Mouse (Mus musculus) lung, embryonic 16.5 days (tissue): ENCODE measurements around the gene Sp140. TPM values are rescaled to one million over a fixed set of nuclear protein-coding genes. Genes with fewer than 3 reads are reported as not detected.

ENCODE experiments used
- ATAC-seq: fragments of 200-750 bp; cut with Nextera tagmentation; 2 replicates; pipeline ENCODE4 v1.8.0; 2017; ENCODE audit warnings: low read depth, mild to moderate bottlenecking, moderate library complexity
- H3K27ac ChIP-seq: fragments of 300-500 bp; sonication (generic); 2 replicates; pipeline ENCODE4 v1.5.1; 2014; ENCODE audit warnings: mild to moderate bottlenecking, control low read depth, low read length
- H3K27me3 ChIP-seq: fragments of 300-500 bp; sonication (generic); 2 replicates; pipeline ENCODE4 v1.6.1; 2014; ENCODE audit warnings: low read depth, low read length, mixed read lengths; ENCODE audit not compliant: control insufficient read depth, insufficient read depth
- H3K36me3 ChIP-seq: fragments of 300-500 bp; sonication (generic); 2 replicates; pipeline ENCODE4 v1.6.1; 2014; ENCODE audit warnings: low read length; ENCODE audit not compliant: control insufficient read depth, insufficient read depth
- H3K4me1 ChIP-seq: fragments of 300-500 bp; sonication (generic); replicated peaks from 2 replicates; pipeline ENCODE4 v1.6.1; 2014; ENCODE audit warnings: low read length, mixed read lengths; ENCODE audit not compliant: control insufficient read depth, insufficient read depth
- H3K4me2 ChIP-seq: fragments of 300-500 bp; sonication (generic); 2 replicates; pipeline ENCODE4 v1.6.1; 2014; ENCODE audit warnings: low read depth, low read length, control low read depth
- H3K4me3 ChIP-seq: fragments of 300-500 bp; sonication (generic); 2 replicates; pipeline ENCODE4 v1.5.1; 2014; ENCODE audit warnings: mild to moderate bottlenecking, low read length, control low read depth
- H3K9ac ChIP-seq: fragments of 300-500 bp; sonication (generic); 2 replicates; pipeline ENCODE4 v1.6.1; 2014; ENCODE audit warnings: low read length, control low read depth
- H3K9me3 ChIP-seq: fragments of 300-500 bp; sonication (generic); 2 replicates; pipeline ENCODE4 v1.6.1; 2016; ENCODE audit warnings: low read length; ENCODE audit not compliant: control insufficient read depth
- WGBS: fragments of 180-500 bp; shearing (Covaris S2); extraction: QIAGEN DNeasy Blood & Tissue Kit; methylation state at CpG from one replicate; pipeline ENCODE4 v1.1.7; 2014; 5-methylcytosine and 5-hydroxymethylcytosine counted together
- polyA plus RNA-seq: library from polyadenylated mRNA; unstranded; fragments of >200 nt; fragmentation: Nextera tagmentation; extraction: Ambion mirVana; gene quantifications from 2 replicates; pipeline ENCODE4 v1.2.1, GENCODE M21; 2015

The Sp140 gene
- polyA plus RNA-seq, 1 experiment from 2014 or later: 1.9 TPM

DNA sequence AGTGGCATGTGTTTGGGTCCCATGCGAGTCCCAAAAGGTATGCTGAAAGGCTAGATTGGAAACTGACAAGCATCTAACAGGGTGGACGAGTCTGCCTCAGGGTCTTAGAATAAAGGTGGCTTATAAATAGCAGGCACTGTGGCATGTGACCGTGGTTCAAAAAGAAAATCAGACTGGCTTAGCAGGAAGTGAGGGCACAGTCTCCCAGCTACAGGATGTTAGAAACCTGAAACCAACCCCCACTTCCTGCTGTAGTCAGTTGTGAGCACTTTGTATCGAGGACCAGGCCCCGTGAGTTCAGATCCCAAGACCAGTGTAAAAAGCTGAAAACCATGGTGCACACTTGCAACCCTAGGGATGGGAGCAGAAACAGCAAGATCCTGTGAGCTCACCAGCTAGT is 87.2 kb downstream of the Sp140 start:
- H3K4me1 ChIP-seq: no peaks in the 10 kb centered on the region
- H3K36me3 ChIP-seq: no peaks in the 10 kb centered on the region
- ATAC-seq: no peak
- H3K27ac ChIP-seq: no peak overlapping the region
- H3K27me3 ChIP-seq: no peaks in the 10 kb centered on the region
- no peaks in the 10 kb centered on the region for H3K9me3 ChIP-seq
- no peak overlapping the region for H3K4me3 ChIP-seq
- no peak overlapping the region for H3K4me2 ChIP-seq
- H3K9ac ChIP-seq: no peak overlapping the region
- 37% methylated on average over 5 of the region's 5 CpGs for WGBS

DNA sequence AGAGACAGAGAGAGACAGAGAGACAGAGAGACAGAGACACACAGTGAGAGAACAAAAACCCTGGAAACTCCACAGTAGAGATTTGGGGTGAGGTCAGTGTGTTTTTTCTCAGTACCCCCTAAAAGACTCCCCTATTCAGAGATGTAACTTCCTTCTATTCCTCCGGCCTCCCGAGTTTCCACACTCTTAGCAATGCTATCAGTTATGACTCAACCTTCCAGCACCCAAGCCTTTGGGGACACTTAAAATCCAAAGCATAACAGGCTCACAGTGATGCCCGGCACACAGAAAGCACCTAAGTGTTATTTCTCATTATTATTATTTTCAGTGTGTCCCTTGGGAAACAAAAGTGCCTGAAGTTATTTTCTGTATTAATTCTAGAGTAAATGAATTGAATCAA is 90.4 kb downstream of the Sp140 start:
- H3K4me3 ChIP-seq: no peak overlapping the region
- no peak overlapping the region for H3K9ac ChIP-seq
- no peaks in the 10 kb centered on the region for H3K27me3 ChIP-seq
- 75% methylated on average over 3 of the region's 3 CpGs for WGBS
- H3K4me2 ChIP-seq: no peak overlapping the region
- no peaks in the 10 kb centered on the region for H3K9me3 ChIP-seq
- H3K27ac ChIP-seq: no peak overlapping the region
- ATAC-seq: no peak
- no peaks in the 10 kb centered on the region for H3K36me3 ChIP-seq
- no peaks in the 10 kb centered on the region for H3K4me1 ChIP-seq

DNA sequence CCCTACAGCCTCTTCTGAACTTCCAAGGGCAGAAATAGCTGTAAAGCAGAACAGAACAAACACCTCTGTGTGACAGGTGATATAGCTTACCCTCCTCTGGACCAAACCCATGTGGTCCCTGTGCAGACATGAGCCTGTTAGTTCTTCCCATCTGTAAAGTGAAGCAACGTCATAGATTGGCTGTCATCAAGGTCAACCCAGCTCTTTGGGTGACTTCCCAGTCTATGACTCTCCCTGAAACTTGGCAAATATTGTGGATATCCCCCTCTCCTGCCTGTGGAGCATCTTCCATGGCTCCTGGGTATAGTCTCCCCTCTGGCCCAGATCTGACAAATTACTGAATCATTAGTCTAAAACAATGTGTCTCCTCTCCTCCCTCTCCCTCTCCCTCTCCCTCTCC is 92.1 kb downstream of the Sp140 start:
- no peak for ATAC-seq
- Histone ChIP-seq H3K27me3 (no peaks in the 10 kb centered on the region), H3K4me3 (no peak overlapping the region), H3K27ac (no peak overlapping the region), H3K9me3 (no peaks in the 10 kb centered on the region), H3K4me2 (no peak overlapping the region), H3K9ac (no peak overlapping the region), H3K4me1 (no peaks in the 10 kb centered on the region), H3K36me3 (no peaks in the 10 kb centered on the region)
- WGBS: 73% methylated on average over 1 of the region's 1 CpGs

DNA sequence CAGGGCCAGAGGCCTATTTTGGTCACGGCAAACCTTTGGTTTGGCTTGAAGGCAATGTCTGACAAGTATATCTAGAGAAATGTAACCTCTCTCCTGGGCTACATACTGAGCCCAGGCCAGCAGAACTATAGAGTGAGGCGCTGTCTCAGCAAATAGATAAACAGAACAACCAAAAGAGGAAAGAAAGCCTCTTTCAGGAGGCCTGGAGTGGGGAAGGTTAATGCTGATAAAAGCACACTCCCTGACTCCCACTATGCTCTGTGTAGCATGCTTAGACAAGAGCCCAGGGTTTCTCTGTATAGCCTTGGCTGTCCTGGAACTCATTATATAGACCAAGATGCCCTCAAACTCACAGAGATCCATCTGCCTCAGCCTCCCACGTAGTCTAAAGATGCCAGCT is 93.1 kb downstream of the Sp140 start:
- H3K9ac ChIP-seq: no peak overlapping the region
- H3K27me3 ChIP-seq: no peaks in the 10 kb centered on the region
- no peaks in the 10 kb centered on the region for H3K9me3 ChIP-seq
- no peak overlapping the region for H3K27ac ChIP-seq
- ATAC-seq: no peak
- no peaks in the 10 kb centered on the region for H3K36me3 ChIP-seq
- WGBS: 60% methylated on average over 3 of the region's 3 CpGs
- no peak overlapping the region for H3K4me2 ChIP-seq
- H3K4me1 ChIP-seq: no peaks in the 10 kb centered on the region
- H3K4me3 ChIP-seq: no peak overlapping the region

Other genes with a start within 250 kb of the Sp140 start
- not detected in 2 replicates for gene G530012D18Rik, start 24.7 kb upstream of the Sp140 start, polyA plus RNA-seq
- 2.8 and 3.8 TPM in 2 replicates for gene Sp110, start 1.6 kb upstream of the Sp140 start, polyA plus RNA-seq
- gene Sp100, start 49.6 kb downstream of the Sp140 start, polyA plus RNA-seq: 2.8 and 3.6 TPM in 2 replicates
- 1.3 and 1.5 TPM in 2 replicates for gene A630001G21Rik, start 178.3 kb downstream of the Sp140 start, polyA plus RNA-seq
- 26.3 TPM in 2 replicates for gene Cab39, start 193.1 kb downstream of the Sp140 start, polyA plus RNA-seq